Mouse (Mus musculus) large intestine, adult 2 months (tissue): ENCODE data around the gene Map4k3. TPM values are rescaled to one million over a fixed set of nuclear protein-coding genes. Genes with fewer than 3 reads are reported as not detected.
"Not testable (repeated sequence)": the region's sequence is repeated elsewhere in the genome, so short reads cannot be mapped to it uniquely, and the experiment has no call there.

Source experiments
- DNase-seq: peaks from one replicate; pipeline ENCODE4 v3.0.0-alpha.2; 2012; ENCODE audit warnings: low read depth, low spot score
- WGBS: fragments of 180-500 bp; shearing (Covaris S2); methylation state at CpG from one replicate; pipeline ENCODE4 v1.1.7; 2018; 5-methylcytosine and 5-hydroxymethylcytosine counted together
- polyA plus RNA-seq: library from polyadenylated mRNA; depleted of rRNA; stranded (reverse); fragments of >200 nt; gene quantifications from 2 replicates; pipeline ENCODE4 v1.2.3, GENCODE M21; 2012

The Map4k3 gene
- polyA plus RNA-seq, 1 experiment, result 10.6 TPM

- DNase-seq, result no peak
- 2% methylated on average over 30 of the region's 30 CpGs for WGBS
Measured at GRCm38 (mm10) chr17:80577214-80577613, 151.1 kb downstream of the Map4k3 start.

- no peak for DNase-seq
- WGBS, result 65% methylated on average over 7 of the region's 7 CpGs
Measured at GRCm38 (mm10) chr17:80575008-80575407, 153.3 kb downstream of the Map4k3 start.

- 85% methylated on average over 7 of the region's 7 CpGs for WGBS
- DNase-seq, result no peak
Measured at GRCm38 (mm10) chr17:80574471-80574965, 153.8 kb downstream of the Map4k3 start.

GRCm38 (mm10) chr17:80572187-80572935, 155.9 kb downstream of the Map4k3 start:
- DNase-seq, result no peak
- 94% methylated on average over 13 of the region's 13 CpGs for WGBS

- DNase-seq, result no peak
- 93% methylated on average over 4 of the region's 4 CpGs for WGBS
Measured at GRCm38 (mm10) chr17:80571460-80571859, 156.8 kb downstream of the Map4k3 start.

GRCm38 (mm10) chr17:80569718-80570117, 158.6 kb downstream of the Map4k3 start:
- 98% methylated on average over 2 of the region's 2 CpGs for WGBS
- DNase-seq, result not testable (repeated sequence)

GRCm38 (mm10) chr17:80568842-80569601, 159.3 kb downstream of the Map4k3 start:
- no peak for DNase-seq
- WGBS, result 85% methylated on average over 6 of the region's 6 CpGs

- WGBS, result 81% methylated on average over 2 of the region's 2 CpGs
- no peak for DNase-seq
Measured at GRCm38 (mm10) chr17:80568441-80568840, 159.8 kb downstream of the Map4k3 start.

GRCm38 (mm10) chr17:80564611-80564924, 163.7 kb downstream of the Map4k3 start:
- DNase-seq, result no peak
- WGBS, result 68% methylated on average over 3 of the region's 3 CpGs

- WGBS, result 90% methylated on average over 27 of the region's 27 CpGs
- DNase-seq, result not testable (repeated sequence)
Measured at GRCm38 (mm10) chr17:80563762-80564610, 164.3 kb downstream of the Map4k3 start.

- no peak for DNase-seq
- WGBS, result 84% methylated on average over 5 of the region's 5 CpGs
Measured at GRCm38 (mm10) chr17:80562792-80563191, 165.5 kb downstream of the Map4k3 start.

GRCm38 (mm10) chr17:80560669-80561401, 167.4 kb downstream of the Map4k3 start:
- DNase-seq, result peak; percentile 66
- 7% methylated on average over 12 of the region's 12 CpGs for WGBS

GRCm38 (mm10) chr17:80559745-80560144, 168.5 kb downstream of the Map4k3 start:
- no peak for DNase-seq
- 55% methylated on average over 4 of the region's 4 CpGs for WGBS

- WGBS, result 34% methylated on average over 11 of the region's 11 CpGs
- DNase-seq, result no peak
Measured at GRCm38 (mm10) chr17:80559050-80559449, 169.2 kb downstream of the Map4k3 start.

- DNase-seq, result no peak
- WGBS, result 69% methylated on average over 14 of the region's 14 CpGs
Measured at GRCm38 (mm10) chr17:80558583-80558982, 169.7 kb downstream of the Map4k3 start.

GRCm38 (mm10) chr17:80557461-80557860, 170.8 kb downstream of the Map4k3 start:
- 97% methylated on average over 5 of the region's 5 CpGs for WGBS
- no peak for DNase-seq

- 3% methylated on average over 35 of the region's 35 CpGs for WGBS
- peak; percentile 78 for DNase-seq
Measured at GRCm38 (mm10) chr17:80553318-80554270, 174.7 kb downstream of the Map4k3 start.

- WGBS, result 66% methylated on average over 4 of the region's 4 CpGs
- no peak for DNase-seq
Measured at GRCm38 (mm10) chr17:80552653-80553052, 175.6 kb downstream of the Map4k3 start.
